Mouse (Mus musculus) erythroblast, embryonic 14.5 days (primary cell): ENCODE measurements around the gene Tff3. TPM values are rescaled to one million over a fixed set of nuclear protein-coding genes. Genes with fewer than 3 reads are reported as not detected.

ENCODE experiments used
- H3K27me3 ChIP-seq: 2 replicates; pipeline ENCODE4 v1.6.1; 2012; ENCODE audit warnings: inconsistent platforms; ENCODE audit not compliant: control insufficient read depth
- H3K36me3 ChIP-seq: 2 replicates; pipeline ENCODE4 v1.6.1; 2012; ENCODE audit warnings: mild to moderate bottlenecking, inconsistent platforms; ENCODE audit not compliant: control insufficient read depth
- H3K4me1 ChIP-seq: 2 replicates; pipeline ENCODE4 v1.6.1; 2012; ENCODE audit warnings: inconsistent platforms; ENCODE audit not compliant: control insufficient read depth
- H3K4me3 ChIP-seq: replicated peaks from 2 replicates; pipeline ENCODE3; 2012; ENCODE audit warnings: moderate library complexity, mild to moderate bottlenecking, inconsistent platforms
- H3K9me3 ChIP-seq: 2 replicates; pipeline ENCODE4 v1.6.1; 2012; ENCODE audit warnings: low read length, inconsistent platforms, mixed read lengths; ENCODE audit not compliant: control insufficient read depth
- GATA1 ChIP-seq: IDR thresholded peaks from 2 replicates; pipeline ENCODE4 v1.6.1; 2012; ENCODE audit warnings: low read length, inconsistent platforms, mixed read lengths
- TAL1 ChIP-seq: IDR thresholded peaks from 3 replicates; pipeline ENCODE4 v1.6.1; 2012; ENCODE audit warnings: low read length, inconsistent platforms, mixed read lengths
- polyA plus RNA-seq: library from polyadenylated mRNA; stranded (reverse); fragments of >175 nt; gene quantifications from 2 replicates; pipeline ENCODE4 v1.2.3, GENCODE M21; 2012

Gene Tff3
- not detected in 2 replicates for polyA plus RNA-seq

DNA sequence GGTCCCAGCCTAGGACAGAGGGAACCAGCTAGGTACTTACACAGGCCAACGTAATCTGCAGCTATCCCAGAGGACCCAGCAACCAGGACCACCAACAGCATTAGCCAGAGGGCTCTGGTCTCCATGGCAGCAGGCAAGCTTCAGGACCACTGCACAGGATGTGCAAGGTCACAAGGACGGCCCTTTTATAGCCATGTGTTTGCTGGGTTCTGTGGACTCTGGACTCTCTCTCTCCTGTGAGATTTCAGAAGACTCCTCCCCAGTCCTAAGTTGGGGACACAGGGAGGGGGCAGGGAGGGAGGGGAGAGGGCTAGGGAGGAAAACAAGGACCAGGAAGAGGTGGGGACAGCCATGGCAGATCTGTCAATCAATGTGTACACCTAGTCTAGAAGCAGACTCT lies at the start of gene Tff3:
Gene Tff3 (minus strand): TSS at position 195 of the 400 bp plus-strand sequence.
- H3K4me3 ChIP-seq = no peak within 1 kb of the TSS
- TF ChIP-seq GATA1 (no peak), TAL1 (no peak)
- no peaks in the 10 kb centered on the region; the same call in none of the 2 replicates for H3K4me1 ChIP-seq
- H3K27me3 ChIP-seq = peaks cover 5% of the 10 kb centered on the region; the same call in 1 of the 2 replicates
- no peaks in the 10 kb centered on the region for H3K36me3 ChIP-seq
- H3K9me3 ChIP-seq = no peaks in the 10 kb centered on the region

DNA sequence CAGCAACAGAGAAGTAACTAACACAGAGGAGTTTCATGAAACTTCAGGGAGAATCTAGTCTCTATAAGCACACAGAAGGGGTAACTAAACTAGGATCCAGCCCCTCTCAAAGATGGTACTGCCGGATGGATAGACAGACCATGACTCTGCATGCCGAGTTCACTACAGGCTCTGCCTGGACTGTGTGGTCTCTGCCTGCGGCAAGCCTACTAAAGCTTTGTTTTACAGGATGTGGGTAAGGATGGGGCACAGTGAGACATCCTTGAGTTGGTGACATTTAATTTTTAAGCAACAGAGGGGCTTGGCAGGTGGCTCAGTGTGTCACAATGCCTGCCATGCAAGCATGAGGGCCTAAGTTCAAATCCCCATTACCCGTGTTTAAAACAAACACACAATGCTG lies 46.9 kb upstream of the Tff3 start:
- Histone ChIP-seq H3K36me3 (no peaks in the 10 kb centered on the region), H3K27me3 (no peaks in the 10 kb centered on the region), H3K4me1 (peaks cover 4% of the 10 kb centered on the region), H3K9me3 (no peaks in the 10 kb centered on the region), H3K4me3 (no peak overlapping the region)
- no peak for TF ChIP-seq GATA1

DNA sequence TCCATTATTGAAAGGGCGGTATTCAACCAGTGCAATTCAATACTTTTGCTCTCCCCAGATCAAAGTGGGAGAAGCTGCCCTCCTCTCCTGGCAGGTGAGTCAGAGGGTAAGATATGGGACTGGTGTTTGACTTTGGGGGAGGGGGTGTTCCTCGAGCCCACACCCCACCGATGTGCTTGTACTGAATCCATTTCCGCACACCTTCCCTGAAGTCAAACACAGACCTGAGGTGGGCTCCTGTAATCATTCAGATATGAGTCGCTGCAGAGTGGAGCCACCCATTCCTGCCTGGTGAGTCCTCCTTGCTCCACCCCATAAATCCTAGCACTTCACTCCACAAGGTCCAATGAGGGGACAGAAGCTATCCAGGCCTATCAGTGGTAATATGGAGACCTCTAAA lies 40.4 kb upstream of the Tff3 start:
- TF ChIP-seq TAL1 (no peak), GATA1 (no peak)
- Histone ChIP-seq H3K27me3 (no peaks in the 10 kb centered on the region), H3K36me3 (no peaks in the 10 kb centered on the region), H3K4me1 (no peaks in the 10 kb centered on the region), H3K9me3 (no peaks in the 10 kb centered on the region), H3K4me3 (no peak overlapping the region)

DNA sequence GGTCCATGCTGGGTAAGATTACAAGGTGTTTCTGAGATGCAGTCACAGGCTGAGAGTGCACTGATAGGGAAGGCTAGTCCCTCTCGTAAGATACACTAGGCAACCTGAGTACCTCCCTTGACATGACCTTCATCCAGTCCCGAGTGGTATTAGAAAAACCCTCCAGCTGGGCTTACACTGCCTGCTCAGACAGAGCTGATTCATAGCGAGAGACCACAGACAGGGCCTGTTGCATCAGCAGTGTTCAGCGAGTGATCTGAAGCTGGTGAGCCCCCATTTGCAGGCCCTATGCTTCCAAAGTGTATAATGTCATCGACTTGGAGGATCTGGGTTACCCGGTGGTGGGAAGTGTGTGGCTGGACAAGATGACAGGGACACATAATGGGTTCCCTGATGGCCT lies 35.7 kb upstream of the Tff3 start, which contains the start of gene Tff1:
Gene Tff1 (minus strand): TSS at position 151 of the 400 bp plus-strand sequence.
- H3K9me3 ChIP-seq = no peaks in the 10 kb centered on the region
- H3K36me3 ChIP-seq = no peaks in the 10 kb centered on the region
- no peak within 1 kb of the TSS for H3K4me3 ChIP-seq
- no peaks in the 10 kb centered on the region for H3K27me3 ChIP-seq
- no peaks in the 10 kb centered on the region for H3K4me1 ChIP-seq
- TF ChIP-seq TAL1 (no peak), GATA1 (no peak)

DNA sequence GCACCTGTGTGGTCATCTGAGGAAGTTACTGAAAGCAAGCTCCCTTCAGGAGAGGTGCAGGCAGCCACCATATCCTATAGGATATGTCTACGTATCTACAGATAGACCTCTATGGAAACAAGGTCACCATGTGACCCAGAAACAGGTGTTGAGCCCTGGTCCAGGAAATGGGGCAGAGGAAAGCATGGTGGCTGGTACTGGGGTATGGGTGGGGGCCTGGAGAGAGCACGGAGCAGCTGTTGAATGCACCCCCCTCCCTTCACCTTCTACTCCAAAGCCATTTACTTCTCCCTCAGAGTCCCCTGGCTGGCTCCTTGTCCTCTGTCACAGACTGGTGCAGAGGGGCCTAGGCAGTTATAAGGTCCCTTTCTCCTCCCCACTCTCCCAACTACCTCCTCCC lies 34.4 kb upstream of the Tff3 start:
- no peaks in the 10 kb centered on the region for H3K27me3 ChIP-seq
- peaks cover 3% of the 10 kb centered on the region for H3K9me3 ChIP-seq
- H3K4me3 ChIP-seq = no peak overlapping the region

DNA sequence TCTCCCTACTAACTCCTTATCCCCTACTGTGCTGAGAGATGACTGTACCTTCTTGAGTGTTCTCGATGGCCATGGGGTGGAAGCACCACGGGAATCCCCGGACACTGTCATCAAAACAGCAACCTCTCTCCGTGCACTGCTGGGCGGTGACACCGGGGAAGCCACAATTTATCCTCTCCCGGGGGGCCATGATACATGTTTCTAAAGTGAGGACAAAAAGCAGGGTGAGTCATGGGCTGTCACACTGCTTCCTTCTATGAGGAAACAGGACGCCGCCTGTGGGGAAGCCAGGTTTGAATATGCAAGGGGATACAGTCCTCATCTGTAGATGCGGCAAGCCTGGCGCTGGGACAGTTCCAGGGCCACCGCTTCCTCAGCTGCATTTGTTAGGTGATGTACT lies 33.2 kb upstream of the Tff3 start:
- Histone ChIP-seq H3K4me1 (no peaks in the 10 kb centered on the region), H3K36me3 (no peaks in the 10 kb centered on the region), H3K9me3 (peaks cover 7% of the 10 kb centered on the region), H3K4me3 (no peak overlapping the region), H3K27me3 (no peaks in the 10 kb centered on the region)
- no peak for TF ChIP-seq TAL1
- TF ChIP-seq GATA1 = no peak

More for the DNA sequence above, 34.4 kb upstream of the Tff3 start:
- no peak for TF ChIP-seq GATA1
- TF ChIP-seq TAL1 = no peak
- Histone ChIP-seq H3K4me1 (no peaks in the 10 kb centered on the region), H3K36me3 (no peaks in the 10 kb centered on the region)

DNA sequence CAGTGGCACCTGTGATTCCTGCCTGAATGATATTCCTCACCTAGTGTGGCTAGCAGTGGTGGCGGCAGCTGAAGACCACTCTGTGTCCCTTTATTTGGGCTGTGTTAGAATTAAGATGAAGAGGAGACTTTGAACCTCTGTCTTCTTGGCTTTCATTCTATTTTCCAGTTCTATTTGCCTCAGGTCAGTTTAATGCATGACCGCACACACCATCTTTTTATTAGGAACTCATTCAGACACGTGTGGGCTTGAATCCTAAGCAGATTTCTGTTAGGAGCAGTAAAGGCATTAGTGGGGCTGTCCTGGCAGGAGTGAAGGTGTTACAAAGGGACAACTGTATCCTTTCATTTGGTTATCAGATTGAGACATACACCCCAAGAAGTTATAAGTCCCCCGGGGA lies 30.8 kb upstream of the Tff3 start:
- Histone ChIP-seq H3K36me3 (no peaks in the 10 kb centered on the region), H3K27me3 (no peaks in the 10 kb centered on the region), H3K9me3 (peaks cover 7% of the 10 kb centered on the region), H3K4me1 (peaks cover 8% of the 10 kb centered on the region), H3K4me3 (no peak overlapping the region)
- TF ChIP-seq TAL1 (no peak), GATA1 (no peak)

DNA sequence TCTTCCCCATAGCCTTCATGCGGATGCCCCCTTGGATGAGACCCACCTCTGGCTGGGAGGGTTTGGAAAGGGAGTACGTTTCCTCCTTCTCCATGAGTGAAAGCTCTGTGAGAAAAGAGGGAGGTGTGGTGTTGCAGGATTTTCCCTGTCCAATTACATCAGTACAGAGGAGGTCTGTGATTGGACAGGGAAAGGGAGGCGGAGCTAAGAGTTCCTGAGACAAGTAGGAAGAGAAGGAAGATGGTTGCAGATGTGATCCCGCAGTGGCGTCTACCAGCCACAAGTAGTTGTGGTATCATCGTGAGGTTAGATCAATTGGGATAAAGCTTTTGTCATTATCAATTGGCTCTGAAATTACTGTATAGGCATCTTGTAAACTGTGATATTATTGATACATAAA lies 28.5 kb upstream of the Tff3 start:
- no peaks in the 10 kb centered on the region for H3K36me3 ChIP-seq
- TF ChIP-seq TAL1 = no peak
- no peak for TF ChIP-seq GATA1
- H3K4me1 ChIP-seq = peaks cover 8% of the 10 kb centered on the region
- H3K4me3 ChIP-seq = no peak overlapping the region
- no peaks in the 10 kb centered on the region for H3K27me3 ChIP-seq
- H3K9me3 ChIP-seq = peaks cover 7% of the 10 kb centered on the region

DNA sequence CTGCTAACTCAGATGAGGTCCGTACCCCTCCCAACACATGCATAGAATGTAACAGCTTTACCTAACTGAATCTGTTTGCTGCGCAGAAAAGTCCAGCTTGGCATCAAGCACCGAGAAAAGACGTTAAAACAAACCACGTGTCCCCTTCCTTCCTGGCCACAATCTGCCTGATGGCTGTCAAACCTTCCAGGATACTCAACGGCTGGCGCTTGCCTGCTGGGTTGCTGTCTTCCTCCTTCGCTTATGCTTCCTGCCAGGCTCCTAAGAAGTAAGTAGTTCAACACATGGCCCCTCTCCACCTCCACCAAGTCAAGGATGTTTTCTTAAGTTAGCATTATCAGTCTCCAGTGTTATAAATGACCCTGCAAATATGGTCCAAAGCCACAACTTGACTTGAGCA lies 24.3 kb upstream of the Tff3 start:
- Histone ChIP-seq H3K4me1 (peaks cover 8% of the 10 kb centered on the region), H3K4me3 (no peak overlapping the region), H3K27me3 (no peaks in the 10 kb centered on the region), H3K9me3 (peaks cover 4% of the 10 kb centered on the region), H3K36me3 (no peaks in the 10 kb centered on the region)
- TF ChIP-seq GATA1 = no peak
- no peak for TF ChIP-seq TAL1

DNA sequence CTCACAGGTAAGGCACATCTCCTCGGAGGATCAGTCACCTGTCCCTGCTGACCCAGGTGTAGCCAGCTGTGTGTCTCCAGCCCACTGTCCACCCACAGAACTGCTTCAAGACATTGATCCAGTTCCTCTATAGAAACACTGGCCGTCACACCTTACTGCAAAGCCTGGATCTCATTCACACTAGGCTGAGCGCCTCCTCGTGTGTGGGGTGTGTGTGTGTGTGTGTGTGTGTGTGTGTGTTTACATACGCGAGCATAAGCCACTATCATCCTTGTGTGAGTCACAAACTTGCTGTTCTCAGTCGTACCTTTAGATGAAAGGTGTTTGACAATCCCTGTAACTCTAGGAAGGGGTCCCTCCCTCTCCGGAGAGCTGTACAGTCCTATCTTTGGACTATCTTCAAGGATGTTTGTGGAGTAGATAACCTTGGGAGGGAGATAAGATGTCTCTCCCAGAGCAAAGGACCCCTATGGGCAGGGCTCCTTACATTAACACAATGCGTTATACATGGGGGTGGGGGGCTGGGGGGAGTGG lies 23.6 kb upstream of the Tff3 start:
- H3K9me3 ChIP-seq = no peaks in the 10 kb centered on the region
- H3K36me3 ChIP-seq = no peaks in the 10 kb centered on the region
- H3K4me1 ChIP-seq = peaks cover 8% of the 10 kb centered on the region
- H3K4me3 ChIP-seq = no peak overlapping the region
- TF ChIP-seq GATA1 (no peak), TAL1 (no peak)
- no peaks in the 10 kb centered on the region for H3K27me3 ChIP-seq
